Comparison of ENCODE assay signal across 7 mouse cellular contexts in genomic region chr2:148875335-148875811, GRCm38 (mm10). TPM values are rescaled to one million over a fixed set of nuclear protein-coding genes. Genes with fewer than 3 reads are reported as not detected.
DNase-seq lines count a peak whose midpoint lies in the region; ATAC-seq lines count a peak whose summit lies in the region.

TSS of gene Cst3 (minus strand) at chr2:148875692.

- peak within 1 kb of the TSS; percentile 83 for H3K9ac ChIP-seq in intestine, embryonic 15.5 days

- WGBS in intestine, embryonic 15.5 days, result under 1% methylated on average over 18 of the region's 19 CpGs
- WGBS in midbrain, embryonic 10.5 days, result under 1% methylated on average over 19 of the region's 19 CpGs

- intact Hi-C loops in gastrocnemius, postnatal 36 days (cut with DNase I), result no loop called here
- intact Hi-C loops in left cerebral cortex, postnatal 25 days (cut with DNase I), result loop anchor here (2.0 kb wide), 1 partner anchor 25 kb away; no protein-coding TSS in a partner anchor

- H3K4me2 ChIP-seq in intestine, embryonic 15.5 days (replicated peaks), result peak within 1 kb of the TSS; percentile 64

- H3K36me3 ChIP-seq in intestine, embryonic 15.5 days, result 0 out of 2 replicates have a peak, but pooled peaks cover 5% of the 10 kb centered on the region
- H3K36me3 ChIP-seq in midbrain, embryonic 10.5 days, result peaks cover 28% of the 10 kb centered on the region

- peak within 1 kb of the TSS; percentile 88 for H3K27ac ChIP-seq in intestine, embryonic 15.5 days
- H3K27ac ChIP-seq in midbrain, embryonic 10.5 days (replicated peaks), result peak within 1 kb of the TSS; percentile 93

- peak; percentile 98 for ATAC-seq in intestine, embryonic 15.5 days

- H3K4me3 ChIP-seq in intestine, embryonic 15.5 days (replicated peaks), result peak within 1 kb of the TSS; percentile 73
- peak within 1 kb of the TSS; percentile 84 for H3K4me3 ChIP-seq in midbrain, embryonic 10.5 days

- no peaks in the 10 kb centered on the region for H3K27me3 ChIP-seq in intestine, embryonic 15.5 days (replicated peaks)
- H3K27me3 ChIP-seq in midbrain, embryonic 10.5 days (ENCODE audit: low read depth, poor library complexity, severe bottlenecking), result no peaks in the 10 kb centered on the region

- peak; percentile 96 to 98 for DNase-seq in adrenal gland, adult (ENCODE audit: inconsistent age in 2 of 2, low spot score in 1 of 2)
- peak; percentile 93 for DNase-seq in embryo, embryonic 11 days
- DNase-seq in gastrocnemius, postnatal 36 days, result peak; percentile 93 to 96
- DNase-seq in left cerebral cortex, postnatal 25 days (ENCODE audit: low spot score in 2 of 2), result peak; percentile 88 to 94
- DNase-seq in midbrain, embryonic 10.5 days (ENCODE audit: low spot score), result peak; percentile 92
- peak; percentile 89 for DNase-seq in right cerebral cortex, postnatal 4 days

- H3K9me3 ChIP-seq in intestine, embryonic 15.5 days, result no peaks in the 10 kb centered on the region
- no peaks in the 10 kb centered on the region for H3K9me3 ChIP-seq in midbrain, embryonic 10.5 days (replicated peaks)

- H3K4me1 ChIP-seq in intestine, embryonic 15.5 days (replicated peaks), result peaks cover 17% of the 10 kb centered on the region; the same call in 1 of the 2 replicates
- peaks cover 41% of the 10 kb centered on the region for H3K4me1 ChIP-seq in midbrain, embryonic 10.5 days

RNA-seq across cellular contexts. Expression of gene Cst3, which starts in this region (rescaled TPM):
- 100 to 1,000 TPM; 479 to 583 TPM for total RNA-seq in gastrocnemius, postnatal 36 days (2021)
- 349 and 390 TPM in 2 replicates for polyA plus RNA-seq in intestine, embryonic 15.5 days (2015; fragmentation: Nextera tagmentation; extraction: Ambion mirVana)
- total RNA-seq in left cerebral cortex, postnatal 25 days (2021), result 1,000 to 10,000 TPM; 1,805 to 1,873 TPM
- 291 and 331 TPM in 2 replicates for polyA plus RNA-seq in midbrain, embryonic 10.5 days (2016; fragmentation: Nextera tagmentation; extraction: Ambion mirVana)

Comparison
In these comparisons a context has a peak if more than half of its experiments do, and no peak if none do; other contexts are left out.
1. Peak in every context shown above with its lines: DNase-seq, ATAC-seq, H3K4me3 ChIP-seq and H3K27ac ChIP-seq.